Mouse (Mus musculus): ENCODE measurements around the gene Iqsec3.

GRCm38 (mm10) chr6:121499856-121500255, 26.4 kb upstream of the Iqsec3 start:
- TF ChIP-seq POLR2A (IDR thresholded peaks at IDR 0.05; ENCODE audit: low read depth, low read length), result no peak
- no peak for TF ChIP-seq CTCF (IDR thresholded peaks at IDR 0.05; ENCODE audit: extremely low read depth, insufficient read length, insufficient replicate concordance, low read depth, low read length)

Data from small intestine, adult 2 months (tissue).